Mouse (Mus musculus) stomach, postnatal 0 days (tissue): ENCODE measurements around the gene Sox5. TPM values are rescaled to one million over a fixed set of nuclear protein-coding genes. Genes with fewer than 3 reads are reported as not detected.

Source experiments
- ATAC-seq: fragments of 200-750 bp; cut with Nextera tagmentation; 2 replicates; pipeline ENCODE4 v1.8.0; 2017; ENCODE audit not compliant: low FRiP score, low TSS enrichment
- DNase-seq: peaks from one replicate; pipeline ENCODE4 v3.0.0-alpha.2; 2016; ENCODE audit warnings: low spot score
- H3K27ac ChIP-seq: fragments of 300-500 bp; sonication (generic); replicated peaks from 2 replicates; pipeline ENCODE4 v1.5.1; 2014; ENCODE audit warnings: mild to moderate bottlenecking, control low read depth
- H3K27me3 ChIP-seq: fragments of 300-500 bp; sonication (generic); 2 replicates; pipeline ENCODE4 v1.6.1; 2014; ENCODE audit warnings: low read length; ENCODE audit not compliant: control insufficient read depth, insufficient read depth
- H3K36me3 ChIP-seq: fragments of 300-500 bp; sonication (generic); 2 replicates; pipeline ENCODE4 v1.6.1; 2014; ENCODE audit warnings: low read length, mixed read lengths; ENCODE audit not compliant: control insufficient read depth, insufficient read depth
- H3K4me1 ChIP-seq: fragments of 300-500 bp; sonication (generic); replicated peaks from 2 replicates; pipeline ENCODE4 v1.6.1; 2014; ENCODE audit warnings: antibody characterized with exemption; ENCODE audit not compliant: control insufficient read depth, insufficient read depth
- H3K4me2 ChIP-seq: fragments of 300-500 bp; sonication (generic); replicated peaks from 2 replicates; pipeline ENCODE4 v1.6.1; 2014; ENCODE audit warnings: low read depth, mild to moderate bottlenecking, control low read depth, moderate library complexity
- H3K4me3 ChIP-seq: fragments of 300-500 bp; sonication (generic); 2 replicates; pipeline ENCODE4 v1.5.1; 2014; ENCODE audit warnings: low read depth, low read length, control low read depth
- H3K9ac ChIP-seq: fragments of 300-500 bp; sonication (generic); 2 replicates; pipeline ENCODE4 v1.6.1; 2014; ENCODE audit warnings: mild to moderate bottlenecking, low read length, control low read depth, mixed read lengths
- H3K9me3 ChIP-seq: fragments of 300-500 bp; sonication (generic); 2 replicates; pipeline ENCODE4 v1.6.1; 2016; ENCODE audit warnings: low read length; ENCODE audit not compliant: control insufficient read depth
- CTCF ChIP-seq: IDR thresholded peaks from 2 replicates; pipeline ENCODE4 v1.5.1; 2016; ENCODE audit warnings: antibody characterized with exemption, low read depth, mild to moderate bottlenecking, moderate library complexity
- EP300 ChIP-seq: optimal IDR thresholded peaks from 2 replicates; pipeline ENCODE3; 2016; ENCODE audit warnings: antibody characterized with exemption
- WGBS: fragments of 180-500 bp; shearing (Covaris S2); extraction: QIAGEN DNeasy Blood & Tissue Kit; methylation state at CpG from one replicate; pipeline ENCODE4 v1.1.7; 2014; 5-methylcytosine and 5-hydroxymethylcytosine counted together
- polyA plus RNA-seq: library from polyadenylated mRNA; unstranded; fragments of >200 nt; fragmentation: Nextera tagmentation; extraction: Ambion mirVana; gene quantifications from 2 replicates; pipeline ENCODE4 v1.2.1, GENCODE M21; 2015

The Sox5 gene
- polyA plus RNA-seq, 1 experiment from 2014 or later = 9.8 TPM

DNA sequence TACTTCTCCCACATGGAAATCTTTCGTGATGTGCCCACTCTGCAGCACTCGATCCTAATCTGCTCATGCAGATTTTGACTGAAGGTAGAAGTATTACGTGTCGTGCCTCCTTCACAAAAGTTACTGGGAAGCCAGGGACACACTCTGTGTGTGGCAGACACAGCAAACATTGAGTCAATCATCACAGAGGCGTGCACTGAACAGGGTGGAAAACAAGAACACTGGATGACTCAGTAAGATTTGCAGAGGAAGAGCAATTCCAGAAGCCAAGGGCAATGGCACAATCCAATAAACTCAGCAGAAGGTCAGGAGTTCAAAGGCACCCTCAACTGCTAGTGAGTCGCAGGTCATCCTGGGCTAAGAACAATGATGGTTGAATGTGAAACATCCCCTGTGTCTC is 430.7 kb downstream of the Sox5 start:
- DNase-seq (no peak), ATAC-seq (peak; percentile 81)
- H3K9me3 ChIP-seq = no peaks in the 10 kb centered on the region
- H3K36me3 ChIP-seq = no peaks in the 10 kb centered on the region
- no peak overlapping the region for H3K27ac ChIP-seq
- TF ChIP-seq EP300 = no peak
- no peak overlapping the region for H3K4me3 ChIP-seq
- no peaks in the 10 kb centered on the region for H3K27me3 ChIP-seq
- WGBS = 70% methylated on average over 6 of the region's 6 CpGs
- no peak overlapping the region for H3K4me2 ChIP-seq
- no peaks in the 10 kb centered on the region for H3K4me1 ChIP-seq
- no peak overlapping the region for H3K9ac ChIP-seq

DNA sequence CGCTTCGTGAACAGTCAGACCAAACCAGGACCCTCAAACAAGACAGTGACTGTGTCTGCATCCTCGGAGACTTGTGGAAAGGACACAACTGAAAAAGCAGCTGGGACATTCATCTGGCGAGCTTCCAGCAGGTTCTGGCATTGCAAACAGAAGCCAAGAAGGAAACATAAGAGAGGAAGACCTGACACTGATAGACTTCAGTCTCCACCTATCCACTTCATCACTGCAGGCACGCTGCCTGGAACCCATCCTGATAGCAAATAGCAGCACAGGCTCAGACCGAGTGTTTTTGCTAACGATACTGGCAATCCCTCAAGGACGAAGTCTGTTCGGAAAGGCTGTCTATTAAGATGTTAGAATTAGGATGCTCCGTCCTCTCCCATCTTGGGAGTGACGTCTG is 438.4 kb downstream of the Sox5 start:
- DNase-seq (no peak), ATAC-seq (no peak)
- Histone ChIP-seq H3K27me3 (no peaks in the 10 kb centered on the region), H3K9me3 (no peaks in the 10 kb centered on the region), H3K4me1 (no peaks in the 10 kb centered on the region), H3K9ac (no peak overlapping the region), H3K36me3 (no peaks in the 10 kb centered on the region), H3K4me2 (no peak overlapping the region), H3K4me3 (no peak overlapping the region), H3K27ac (no peak overlapping the region)
- no peak for TF ChIP-seq EP300
- no peak for TF ChIP-seq CTCF
- 56% methylated on average over 11 of the region's 11 CpGs for WGBS

DNA sequence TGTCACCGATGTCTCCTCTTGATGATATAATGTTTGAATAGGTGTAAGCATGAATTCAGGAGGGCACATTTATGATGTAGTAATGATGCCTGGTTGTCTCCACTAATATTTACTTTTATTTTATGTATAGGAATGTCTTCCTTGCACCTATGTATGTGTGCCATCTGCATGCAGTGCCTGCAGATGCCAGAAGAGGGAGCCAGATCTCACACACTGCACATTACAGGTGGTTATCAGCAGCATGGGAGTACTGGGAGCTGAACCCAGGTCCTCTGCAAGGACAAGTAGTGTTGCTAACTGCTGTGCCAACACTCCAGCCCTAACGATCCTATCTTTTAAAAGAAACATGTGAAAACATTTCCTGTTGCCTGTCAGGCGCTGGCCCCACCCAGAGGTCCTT is 442.2 kb downstream of the Sox5 start:
- Histone ChIP-seq H3K9ac (no peak overlapping the region), H3K4me3 (no peak overlapping the region), H3K36me3 (no peaks in the 10 kb centered on the region), H3K27ac (no peak overlapping the region), H3K27me3 (no peaks in the 10 kb centered on the region), H3K4me2 (no peak overlapping the region), H3K9me3 (no peaks in the 10 kb centered on the region), H3K4me1 (no peaks in the 10 kb centered on the region)
- TF ChIP-seq EP300 (no peak), CTCF (peak; percentile 52)
- 93% methylated on average over 3 of the region's 3 CpGs for WGBS
- DNase-seq = no peak
- no peak for ATAC-seq

DNA sequence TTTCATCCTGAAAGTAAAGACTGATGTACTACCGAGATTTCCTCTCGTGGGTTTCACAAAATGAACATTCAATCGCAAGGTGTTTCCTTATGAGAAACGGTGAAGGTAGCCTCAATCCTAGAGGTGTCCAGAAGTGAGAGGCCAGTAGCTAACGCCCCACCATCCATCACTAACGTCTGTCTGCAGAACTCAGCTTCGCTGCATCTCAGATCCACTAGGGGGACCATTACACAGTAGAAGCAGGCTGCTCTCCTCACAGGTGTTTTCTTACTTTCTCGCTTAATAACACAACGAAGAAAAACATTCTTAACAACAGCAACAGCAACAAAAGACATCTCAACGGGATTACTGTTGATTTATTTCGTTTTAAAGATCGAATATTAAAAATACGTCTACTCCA is 442.8 kb downstream of the Sox5 start:
- no peak for TF ChIP-seq EP300
- TF ChIP-seq CTCF = peak; percentile 73
- DNase-seq = peak; percentile 26

DNA sequence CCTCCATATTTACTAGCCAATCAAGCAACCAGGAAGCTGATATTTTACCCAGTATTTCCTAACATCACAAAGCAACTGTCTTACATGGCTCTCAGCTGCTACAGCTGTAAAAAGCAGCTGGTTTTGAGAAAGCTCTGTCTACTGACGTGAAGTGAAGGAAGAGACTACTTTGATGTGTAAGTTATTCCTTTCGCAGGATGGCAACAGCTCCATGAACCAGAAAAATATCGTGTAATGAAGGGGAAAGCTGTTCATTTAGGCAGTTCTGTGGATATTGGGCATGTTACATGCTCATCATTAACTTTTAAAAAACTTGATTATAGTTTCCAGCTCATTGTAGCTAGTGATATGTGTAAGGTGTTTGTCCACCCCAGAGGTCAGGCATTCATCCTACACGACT is 443.6 kb downstream of the Sox5 start:
- no peak for DNase-seq
- no peaks in the 10 kb centered on the region for H3K9me3 ChIP-seq
- H3K9ac ChIP-seq = no peak overlapping the region
- WGBS = 82% methylated on average over 4 of the region's 4 CpGs
- no peaks in the 10 kb centered on the region for H3K4me1 ChIP-seq
- no peak for ATAC-seq
- no peaks in the 10 kb centered on the region for H3K27me3 ChIP-seq
- H3K4me2 ChIP-seq = no peak overlapping the region
- H3K4me3 ChIP-seq = no peak overlapping the region
- no peak overlapping the region for H3K27ac ChIP-seq
- no peaks in the 10 kb centered on the region for H3K36me3 ChIP-seq
- TF ChIP-seq EP300 (no peak), CTCF (no peak)

More for the DNA sequence above, 442.8 kb downstream of the Sox5 start:
- H3K27me3 ChIP-seq = no peaks in the 10 kb centered on the region
- 58% methylated on average over 13 of the region's 13 CpGs for WGBS
- no peaks in the 10 kb centered on the region for H3K4me1 ChIP-seq
- no peak overlapping the region for H3K4me3 ChIP-seq
- H3K4me2 ChIP-seq = no peak overlapping the region
- H3K9me3 ChIP-seq = no peaks in the 10 kb centered on the region
- H3K27ac ChIP-seq = no peak overlapping the region
- no peaks in the 10 kb centered on the region for H3K36me3 ChIP-seq
- no peak for ATAC-seq
- no peak overlapping the region for H3K9ac ChIP-seq

DNA sequence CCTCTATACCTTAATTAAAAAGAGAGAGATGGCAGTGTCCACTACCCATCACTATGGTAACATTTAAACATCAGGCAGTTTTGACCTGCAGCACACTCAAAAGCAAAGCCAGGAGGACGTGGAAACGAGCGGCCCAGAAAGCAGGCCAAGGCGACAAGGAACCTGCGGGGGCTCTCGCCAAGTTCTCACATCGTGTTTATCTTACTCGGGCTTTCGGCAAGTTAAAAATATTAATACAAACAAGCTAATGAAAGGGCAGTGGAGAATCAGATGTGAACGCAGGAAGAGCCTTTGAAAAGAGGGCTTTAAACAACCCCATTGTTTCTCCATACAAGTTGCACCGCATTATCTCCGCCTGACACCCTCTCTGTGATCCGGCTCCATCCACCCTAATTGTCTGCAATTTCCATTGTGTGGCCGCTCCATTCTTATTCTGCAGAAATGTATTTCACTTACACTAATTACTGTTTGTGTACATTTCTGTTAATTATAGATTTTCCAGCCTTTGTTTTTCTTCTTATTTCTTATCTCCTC is 444.3 kb downstream of the Sox5 start:
- 32% methylated on average over 14 of the region's 14 CpGs for WGBS
- Histone ChIP-seq H3K27ac (no peak overlapping the region), H3K4me3 (no peak overlapping the region), H3K4me1 (no peaks in the 10 kb centered on the region), H3K4me2 (no peak overlapping the region), H3K36me3 (no peaks in the 10 kb centered on the region), H3K27me3 (no peaks in the 10 kb centered on the region), H3K9ac (no peak overlapping the region), H3K9me3 (no peaks in the 10 kb centered on the region)
- no peak for TF ChIP-seq EP300
- DNase-seq (no peak), ATAC-seq (no peak)
